Mouse (Mus musculus) T-helper 17 cell (primary cell): ENCODE data around the gene Smtn.

ENCODE experiments used
- in situ Hi-C, 2 experiments: fragments of 300-600 bp; cut with MboI, MseI; formaldehyde crosslinking; loops; 1 replicate in 1 of 2; 2 replicates in 1 of 2; pipeline ENCODE4 v1.15.1; 2025; ENCODE audit warnings: high pct_unique_total_duplicates in 2 of 2

Gene Smtn

DNA sequence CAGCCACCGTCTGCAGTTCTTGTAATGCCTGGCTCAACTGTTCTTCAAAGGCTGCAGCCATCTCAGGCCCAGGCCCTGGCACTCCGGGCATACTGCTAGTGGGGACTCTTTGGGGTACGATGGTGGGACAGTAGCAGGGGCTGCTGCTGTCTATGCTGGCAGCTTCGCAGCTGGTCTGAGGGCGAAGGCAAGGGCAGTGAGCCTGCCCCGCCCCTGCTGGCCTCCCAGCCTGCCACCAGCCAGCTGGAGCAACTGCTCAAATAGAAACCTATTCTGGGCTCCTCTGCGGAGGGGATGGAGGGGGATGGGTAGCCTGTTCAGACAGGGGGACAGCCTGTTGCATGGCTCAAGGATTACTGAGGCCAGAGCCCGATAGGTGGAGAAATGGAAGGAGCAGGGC is 12.6 kb downstream of the Smtn start:
- in situ Hi-C loops, result no loop called here

- in situ Hi-C loops, result no loop called here
Observed at GRCm38 (mm10) chr11:3526979-3527738, 13.3 kb downstream of the Smtn start.

DNA sequence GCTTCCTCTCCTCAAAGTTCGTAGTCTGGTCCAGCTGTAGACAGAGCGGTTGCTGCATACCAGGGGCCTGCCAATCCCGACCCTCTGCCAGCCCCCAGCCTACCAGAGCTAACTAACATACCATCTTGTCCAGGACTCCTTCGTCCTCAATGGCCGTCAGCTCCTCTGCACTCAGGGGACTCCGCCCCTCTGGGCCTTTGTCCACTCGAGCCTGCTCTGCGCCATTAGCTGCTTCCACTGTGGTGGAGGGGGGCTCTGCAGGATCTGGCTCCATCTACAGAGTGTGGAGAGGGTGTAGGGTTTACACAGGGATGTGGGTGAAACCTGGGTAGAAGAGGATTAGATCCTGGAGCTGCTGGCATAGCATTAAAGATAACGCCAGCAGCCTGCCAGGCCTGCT is 14.2 kb downstream of the Smtn start:
- in situ Hi-C loops, result no loop called here

DNA sequence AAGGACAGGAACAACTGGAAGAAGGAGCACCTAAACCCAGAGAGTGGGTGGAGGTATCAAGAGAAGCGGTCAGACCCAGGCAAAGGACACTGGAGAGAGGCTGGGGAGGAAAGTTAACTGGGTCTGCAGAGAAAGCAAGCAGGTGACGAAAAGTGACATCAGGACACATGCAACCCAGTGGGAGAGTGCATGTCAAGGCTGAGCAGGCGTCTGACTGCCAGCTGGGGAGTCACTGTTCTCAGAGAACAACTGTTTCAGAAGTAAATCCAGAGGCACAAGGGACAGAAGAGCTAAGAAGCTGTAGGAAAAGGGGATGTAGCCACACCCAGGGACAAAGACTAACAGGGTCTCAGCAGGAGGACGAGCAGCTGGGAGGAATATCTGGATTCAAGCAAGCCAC is 14.9 kb downstream of the Smtn start:
- in situ Hi-C loops, result no loop called here

DNA sequence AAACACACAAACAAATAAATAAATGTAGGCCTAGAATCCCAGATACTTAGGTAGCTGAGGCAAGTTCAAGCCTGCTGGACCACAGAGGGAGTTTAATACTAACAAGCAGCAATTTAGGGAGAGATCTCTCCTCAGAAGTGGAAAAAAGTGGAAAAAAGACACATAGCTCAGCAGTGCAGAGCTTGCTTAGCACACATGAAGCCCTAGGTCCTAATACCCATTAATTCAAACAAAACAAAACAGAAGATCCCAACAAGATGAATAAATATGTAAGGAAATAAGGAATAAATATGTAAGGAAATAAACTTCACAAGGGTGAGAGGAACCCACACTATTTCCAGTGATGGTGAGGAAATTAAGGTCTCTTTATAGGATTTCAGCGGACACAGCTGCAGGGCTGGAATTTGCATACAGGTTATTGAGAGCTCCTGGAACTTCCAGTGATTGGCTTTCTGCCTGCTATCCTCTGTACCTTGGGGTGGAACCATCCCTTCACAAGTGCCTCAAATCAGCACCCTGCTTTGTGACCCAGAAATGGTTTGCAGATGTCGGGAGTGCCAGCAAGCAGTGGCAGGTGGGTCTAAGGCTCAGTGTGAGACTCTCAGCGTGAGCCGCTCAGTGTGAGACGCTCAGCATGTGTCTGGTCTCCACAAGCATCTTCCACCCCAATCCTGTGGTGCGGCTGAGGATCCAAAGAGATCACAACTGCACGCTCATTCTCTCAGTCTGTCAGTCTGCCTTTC is 16.4 kb downstream of the Smtn start:
- in situ Hi-C loops, result no loop called here

- in situ Hi-C loops, result no loop called here
Observed at GRCm38 (mm10) chr11:3522285-3523000, 18.0 kb downstream of the Smtn start.

DNA sequence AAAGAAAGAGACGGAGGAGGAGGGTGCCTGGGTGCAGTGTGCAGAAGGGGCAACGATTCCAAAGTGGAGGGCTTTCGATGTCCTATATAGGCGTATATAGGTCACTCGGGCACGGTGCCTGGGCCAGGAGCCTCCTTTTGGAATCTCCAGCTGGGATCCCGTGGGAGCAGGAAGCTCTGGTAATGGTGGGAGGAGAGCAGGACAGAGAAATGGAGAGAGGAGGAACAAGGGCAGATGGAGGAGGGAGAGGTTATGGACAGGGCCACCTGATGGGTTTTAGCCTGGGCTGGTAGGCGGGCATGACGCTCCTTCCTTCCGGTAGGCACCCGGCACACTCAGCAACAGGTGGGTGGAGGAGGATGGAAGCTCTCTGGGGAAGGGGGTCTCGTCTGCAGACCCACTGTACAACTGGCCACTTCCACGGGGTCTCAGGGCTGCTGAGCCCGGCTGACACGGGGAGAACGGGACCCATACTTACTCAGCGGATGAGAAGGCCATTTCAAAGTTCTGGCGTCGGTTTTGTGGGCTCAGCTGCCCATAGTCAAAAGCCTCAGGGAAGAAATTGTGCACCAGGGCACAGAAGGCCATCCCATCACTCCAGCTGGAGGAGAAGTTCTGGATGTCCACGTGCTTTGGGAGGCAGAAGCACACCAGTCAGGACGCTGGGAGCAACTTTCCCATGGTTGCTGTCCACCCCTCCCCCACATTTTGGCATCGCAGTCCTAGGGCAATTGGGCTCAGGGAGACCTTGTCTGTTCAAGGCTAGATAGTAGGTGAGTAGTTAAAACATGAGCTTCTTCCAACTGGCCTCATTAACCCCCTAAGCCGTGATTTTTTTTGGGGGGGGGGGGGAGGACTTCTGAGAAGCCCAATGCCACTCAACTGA is 18.8 kb downstream of the Smtn start:
- in situ Hi-C loops, result no loop called here

DNA sequence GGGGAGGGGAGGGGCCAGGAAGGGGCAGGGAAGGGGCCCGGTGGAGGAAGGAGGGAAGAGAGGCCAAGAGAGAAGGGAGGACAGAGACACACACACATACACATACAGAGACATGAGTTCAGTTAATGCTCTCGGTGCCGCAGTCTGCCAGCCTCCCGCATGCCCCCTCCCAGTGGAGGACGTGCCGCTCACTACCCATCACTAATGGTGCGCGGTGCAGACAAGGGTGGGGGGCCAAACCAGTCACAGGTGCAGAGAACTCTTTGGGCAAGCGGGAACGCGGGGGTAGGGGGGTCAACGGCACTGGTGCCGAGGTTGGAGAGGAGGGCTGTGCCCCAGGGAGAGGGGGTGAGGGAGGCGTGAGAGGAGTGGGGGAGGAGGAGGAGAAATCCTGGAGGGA is 19.5 kb downstream of the Smtn start:
- in situ Hi-C loops, result no loop called here

DNA sequence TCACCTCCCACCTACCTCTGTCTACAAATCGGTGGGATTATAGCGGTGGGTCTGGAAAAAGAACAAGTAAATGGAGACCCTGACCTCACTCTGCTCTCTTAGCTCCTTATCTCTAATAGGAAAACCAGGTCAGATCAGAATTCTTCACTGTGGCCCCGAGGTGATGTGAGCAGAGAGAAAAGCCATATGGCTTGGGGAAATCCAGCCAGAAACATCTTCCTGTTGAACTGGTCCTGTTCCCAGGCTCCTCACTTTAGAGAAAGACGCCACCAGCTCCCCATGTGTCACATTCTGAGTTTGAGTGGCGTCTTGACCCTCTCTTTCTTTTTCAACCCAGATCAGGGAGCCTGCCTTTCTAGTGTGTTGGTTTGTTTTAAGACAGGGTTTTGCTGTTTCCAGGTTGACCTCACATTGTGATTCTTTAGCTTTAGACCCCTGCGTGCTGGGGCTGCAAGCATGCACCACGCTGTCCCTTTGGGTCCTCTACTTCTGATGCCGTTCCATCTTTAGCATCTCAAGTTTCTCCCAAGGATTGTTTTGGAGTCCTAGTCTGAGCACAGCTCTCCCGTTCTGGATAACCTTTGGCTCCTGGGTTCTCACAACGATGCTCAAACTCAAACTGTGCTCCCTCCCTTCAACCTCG is 20.5 kb downstream of the Smtn start:
- in situ Hi-C loops, result loop anchor here in 1 of 2 experiments (5.0 kb wide), 1 partner anchor 48 kb away; no protein-coding TSS in a partner anchor

DNA sequence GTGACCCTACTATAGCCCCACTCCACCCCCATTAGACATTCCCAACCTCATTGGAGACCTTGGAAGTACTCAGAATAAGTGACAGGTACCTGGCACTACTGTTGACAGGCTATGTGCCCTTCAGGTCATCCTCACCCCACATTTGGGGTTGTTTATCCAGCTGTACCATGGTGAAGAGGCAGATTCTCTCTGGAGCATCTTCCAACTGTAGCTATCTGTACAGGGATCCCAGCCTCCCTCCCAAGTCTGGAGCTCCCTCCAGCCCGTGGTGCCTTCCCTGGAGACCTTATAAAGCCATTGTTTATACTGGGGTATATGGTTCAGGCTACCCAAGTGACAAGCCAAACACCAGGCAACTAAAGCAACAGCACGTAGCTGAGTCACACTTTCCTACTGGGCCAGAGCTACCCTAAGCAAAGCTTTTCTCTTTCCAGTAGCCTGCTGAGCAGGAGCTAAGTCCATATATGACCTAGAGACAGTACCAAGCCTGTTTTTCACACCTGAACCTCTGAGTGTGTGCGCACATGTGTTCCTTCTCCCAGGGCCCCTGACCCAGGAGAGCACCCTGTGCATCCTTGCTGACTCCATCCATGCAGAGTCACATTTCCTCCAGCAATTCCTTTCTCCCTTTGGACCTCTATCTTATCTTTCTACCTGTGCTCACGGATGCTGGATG is 21.2 kb downstream of the Smtn start:
- in situ Hi-C loops, result loop anchor here in 1 of 2 experiments (5.0 kb wide), 1 partner anchor 47 kb away; no protein-coding TSS in a partner anchor

- in situ Hi-C loops, result loop anchor here in 1 of 2 experiments (5.0 kb wide), 1 partner anchor 46 kb away; no protein-coding TSS in a partner anchor
Observed at GRCm38 (mm10) chr11:3517846-3518732, 22.3 kb downstream of the Smtn start.

DNA sequence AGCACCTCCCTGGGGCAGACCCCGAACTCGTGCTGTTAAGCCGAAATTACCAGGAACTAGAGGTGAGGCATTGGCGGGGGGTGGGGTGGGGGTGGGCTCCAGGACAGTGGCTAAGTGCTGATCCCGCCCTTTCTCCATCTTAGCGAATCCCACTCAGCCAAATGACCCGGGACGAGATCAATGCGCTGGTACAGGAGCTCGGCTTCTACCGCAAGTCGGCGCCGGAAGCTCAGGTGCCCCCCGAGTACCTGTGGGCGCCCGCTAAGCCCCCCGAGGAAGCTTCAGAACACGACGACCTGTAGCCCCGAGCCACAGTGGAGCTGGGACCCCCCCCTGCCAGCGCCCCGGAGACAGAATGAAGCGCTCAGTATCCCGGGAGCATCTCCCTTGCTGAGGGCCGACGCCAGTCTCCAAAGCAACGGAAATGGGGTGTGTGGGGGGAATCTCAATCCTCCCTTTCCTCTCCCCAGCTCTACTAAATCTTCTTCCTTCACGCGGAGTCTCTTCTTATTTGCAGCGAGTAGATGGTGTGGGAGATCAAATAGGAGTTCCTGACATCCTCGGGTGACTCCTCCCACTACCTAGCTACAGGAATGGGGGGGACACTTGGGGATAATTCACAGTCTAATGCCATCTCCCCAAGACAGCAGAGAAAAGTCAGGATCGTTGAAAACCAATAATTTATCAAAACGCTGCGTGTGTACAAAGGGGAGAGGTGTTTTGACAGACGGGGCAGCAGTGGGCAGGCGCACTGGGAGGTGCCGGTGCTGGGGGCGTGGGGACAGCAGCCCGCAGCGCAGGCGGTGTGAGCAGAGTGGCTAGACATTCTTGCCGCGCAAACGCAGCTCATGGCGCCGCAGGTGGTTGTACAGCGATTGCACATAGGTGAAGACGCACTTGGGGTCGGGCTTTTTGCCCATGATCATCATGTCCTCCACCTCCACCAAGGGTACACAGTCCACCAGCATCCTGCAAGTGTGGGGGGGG is 23.3 kb downstream of the Smtn start:
- in situ Hi-C loops, result loop anchor here in 1 of 2 experiments (5.0 kb wide), 1 partner anchor 45 kb away; no protein-coding TSS in a partner anchor

GRCm38 (mm10) chr11:3516121-3516520 is 24.3 kb downstream of the Smtn start:
- in situ Hi-C loops, result loop anchor here in 1 of 2 experiments (5.0 kb wide), 1 partner anchor 44 kb away; no protein-coding TSS in a partner anchor

- in situ Hi-C loops, result loop anchor here in 1 of 2 experiments (5.0 kb wide), 1 partner anchor 43 kb away; no protein-coding TSS in a partner anchor
Observed at GRCm38 (mm10) chr11:3515637-3516036, 24.8 kb downstream of the Smtn start.

DNA sequence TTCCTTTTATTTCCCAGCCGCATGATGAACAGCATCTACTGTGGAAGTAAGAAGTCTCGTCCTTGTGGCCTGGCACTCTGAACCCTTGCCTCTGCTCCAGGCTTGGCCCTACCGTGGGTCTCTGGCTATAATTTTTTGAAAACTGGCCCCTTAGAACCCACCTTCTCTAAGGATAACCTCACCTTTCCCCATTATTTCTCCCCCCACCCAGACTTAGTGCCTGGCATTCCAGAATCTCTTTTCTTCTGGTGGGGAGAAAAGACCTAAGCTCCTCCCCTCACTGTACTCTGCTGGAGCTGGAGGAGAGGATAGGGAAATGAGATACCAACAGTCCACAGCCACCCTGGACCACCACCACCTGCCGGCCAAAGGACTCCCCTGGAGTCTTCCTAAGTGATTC is 25.2 kb downstream of the Smtn start:
- in situ Hi-C loops, result loop anchor here in 1 of 2 experiments (5.0 kb wide), 1 partner anchor 43 kb away; no protein-coding TSS in a partner anchor

DNA sequence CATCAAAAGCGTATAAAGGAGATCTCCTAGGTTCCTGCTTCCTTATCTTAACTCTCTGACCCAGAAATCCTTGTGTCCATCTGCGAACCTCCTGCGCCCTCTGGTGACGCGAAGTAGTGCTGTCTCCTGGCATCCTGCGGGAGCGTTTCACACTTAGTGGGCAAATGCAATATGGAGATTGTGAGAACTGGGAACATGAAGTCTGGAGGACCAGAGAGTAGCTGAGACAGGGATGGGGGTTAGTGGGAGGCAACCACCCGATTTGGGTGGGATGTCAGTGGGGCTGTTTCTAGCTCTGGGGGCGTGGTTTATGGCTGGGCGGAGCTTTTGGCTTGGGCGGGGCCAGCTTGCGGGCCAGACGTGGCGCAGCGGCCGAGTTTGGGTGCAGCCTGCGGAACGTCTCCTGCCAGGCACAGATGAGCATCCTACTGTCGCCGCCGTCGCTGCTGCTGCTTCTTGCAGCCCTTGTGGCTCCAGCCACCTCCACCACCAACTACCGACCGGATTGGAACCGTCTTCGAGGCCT is 25.8 kb downstream of the Smtn start, which contains the start of gene Selenom:
Gene Selenom (plus strand): TSS at position 156 of the 526 bp plus-strand sequence.
- in situ Hi-C loops, result loop anchor here (5.0 kb wide), 1 partner anchor 42 kb away; no protein-coding TSS in a partner anchor

DNA sequence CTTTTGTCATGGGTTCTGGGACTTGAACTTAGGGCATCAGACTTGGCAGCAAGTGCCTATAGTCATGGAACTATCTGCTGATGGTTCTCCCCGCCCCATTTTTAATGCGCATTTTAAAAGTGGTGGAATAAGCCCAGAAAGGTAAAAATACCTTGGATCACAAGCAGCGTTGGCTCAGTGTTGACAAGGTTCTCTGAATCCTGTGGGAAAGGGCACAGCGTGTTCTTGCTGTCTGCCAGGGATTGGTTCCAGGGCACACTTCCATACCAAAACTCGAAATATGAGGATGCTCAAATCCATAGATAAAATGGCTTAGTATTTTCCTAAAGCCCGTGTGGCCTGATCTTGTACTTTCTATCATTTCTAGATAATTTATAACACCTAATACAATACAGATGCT is 27.1 kb downstream of the Smtn start:
- in situ Hi-C loops, result loop anchor here in 1 of 2 experiments (5.0 kb wide), 1 partner anchor 41 kb away; no protein-coding TSS in a partner anchor
